Mouse (Mus musculus) myocyte (in vitro differentiated cells): ENCODE measurements around the gene Ocm.

Experiments
- E2F4 ChIP-seq: IDR thresholded peaks from one replicate; pipeline ENCODE4 v1.6.1; 2011; ENCODE audit warnings: mild to moderate bottlenecking, control low read depth, moderate library complexity; ENCODE audit not compliant: insufficient read depth
- MAX ChIP-seq: IDR thresholded peaks from one replicate; pipeline ENCODE4 v1.6.1; 2011; ENCODE audit warnings: low read depth, mild to moderate bottlenecking, control low read depth
- POLR2A ChIP-seq: IDR thresholded peaks from one replicate; pipeline ENCODE4 v1.6.1; 2011; ENCODE audit warnings: low read depth, mild to moderate bottlenecking, control low read depth, moderate library complexity; ENCODE audit not compliant: insufficient read length
- POLR2AphosphoS2 ChIP-seq: IDR thresholded peaks from one replicate; pipeline ENCODE4 v1.6.1; 2011; ENCODE audit warnings: low read depth, control low read depth; ENCODE audit not compliant: insufficient read length

DNA sequence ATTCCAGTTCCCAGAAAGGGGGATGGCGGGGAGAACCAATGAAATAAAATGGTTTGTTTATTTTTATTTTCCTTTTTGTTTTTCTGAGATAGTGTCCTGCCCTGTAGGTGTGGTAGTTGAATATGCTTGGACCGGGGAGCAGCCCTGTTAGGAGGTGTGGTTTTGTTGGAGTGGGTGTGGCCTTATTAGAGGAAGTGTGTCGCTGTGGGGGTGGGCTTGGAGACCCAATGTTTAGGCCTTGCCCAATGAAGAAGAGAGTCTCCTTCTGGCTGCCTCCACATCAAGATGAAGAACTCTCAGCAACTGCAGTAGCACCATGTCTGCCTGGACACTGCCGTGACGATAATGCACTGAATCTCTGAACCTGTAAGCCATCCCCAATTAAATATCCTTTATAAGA, 13.4 kb upstream of the Ocm start:
- TF ChIP-seq MAX (no peak), E2F4 (no peak), POLR2AphosphoS2 (no peak), POLR2A (no peak)
